Mouse (Mus musculus) kidney, postnatal 0 days (tissue): Measurements from ENCODE around the gene Olfr410. TPM values are rescaled to one million over a fixed set of nuclear protein-coding genes. Genes with fewer than 3 reads are reported as not detected.

ENCODE experiments used
- ATAC-seq: fragments of 200-750 bp; cut with Nextera tagmentation; replicated peaks from 2 replicates; pipeline ENCODE4 v1.8.0; 2017; ENCODE audit warnings: low read depth, moderate number of reproducible peaks, moderate TSS enrichment, moderate library complexity; ENCODE audit not compliant: low FRiP score
- DNase-seq: peaks from one replicate; pipeline ENCODE4 v3.0.0-alpha.2; 2016; ENCODE audit warnings: low spot score
- H3K27ac ChIP-seq: fragments of 300-500 bp; sonication (generic); 2 replicates; pipeline ENCODE4 v1.5.1; 2014; ENCODE audit warnings: mild to moderate bottlenecking
- H3K27me3 ChIP-seq: fragments of 300-500 bp; sonication (generic); 2 replicates; pipeline ENCODE4 v1.6.1; 2014; ENCODE audit warnings: low read length, mixed read lengths; ENCODE audit not compliant: insufficient read depth
- H3K36me3 ChIP-seq: fragments of 300-500 bp; sonication (generic); 2 replicates; pipeline ENCODE4 v1.6.1; 2014; ENCODE audit warnings: low read length, mixed read lengths; ENCODE audit not compliant: insufficient read depth
- H3K4me1 ChIP-seq: fragments of 300-500 bp; sonication (generic); replicated peaks from 2 replicates; pipeline ENCODE4 v1.6.1; 2014; ENCODE audit warnings: antibody characterized with exemption, low read length, mixed read lengths; ENCODE audit not compliant: insufficient read depth
- H3K4me2 ChIP-seq: fragments of 300-500 bp; sonication (generic); 2 replicates; pipeline ENCODE4 v1.6.1; 2014; ENCODE audit warnings: mild to moderate bottlenecking, low read length, moderate library complexity, mixed read lengths
- H3K4me3 ChIP-seq: fragments of 300-500 bp; sonication (generic); replicated peaks from 2 replicates; pipeline ENCODE4 v1.5.1; 2014; ENCODE audit warnings: low read depth, low read length
- H3K9ac ChIP-seq: fragments of 300-500 bp; sonication (generic); 2 replicates; pipeline ENCODE4 v1.6.1; 2014; ENCODE audit warnings: low read depth, low read length
- H3K9me3 ChIP-seq: fragments of 300-500 bp; sonication (generic); replicated peaks from 2 replicates; pipeline ENCODE4 v1.6.1; 2016; ENCODE audit warnings: low read length, inconsistent platforms, mixed read lengths
- CTCF ChIP-seq: IDR thresholded peaks from 2 replicates; pipeline ENCODE4 v1.5.1; 2016; ENCODE audit warnings: antibody characterized with exemption, low read depth, mild to moderate bottlenecking, moderate library complexity
- WGBS: fragments of 180-500 bp; shearing (Covaris S2); extraction: QIAGEN DNeasy Blood & Tissue Kit; methylation state at CpG from one replicate; pipeline ENCODE4 v1.1.7; 2014; 5-methylcytosine and 5-hydroxymethylcytosine counted together
- polyA plus RNA-seq: library from polyadenylated mRNA; unstranded; fragments of >200 nt; fragmentation: Nextera tagmentation; extraction: Ambion mirVana; gene quantifications from 2 replicates; pipeline ENCODE4 v1.2.1, GENCODE M21; 2015

Olfr410 gene
- not detected in 2 replicates for polyA plus RNA-seq

DNA sequence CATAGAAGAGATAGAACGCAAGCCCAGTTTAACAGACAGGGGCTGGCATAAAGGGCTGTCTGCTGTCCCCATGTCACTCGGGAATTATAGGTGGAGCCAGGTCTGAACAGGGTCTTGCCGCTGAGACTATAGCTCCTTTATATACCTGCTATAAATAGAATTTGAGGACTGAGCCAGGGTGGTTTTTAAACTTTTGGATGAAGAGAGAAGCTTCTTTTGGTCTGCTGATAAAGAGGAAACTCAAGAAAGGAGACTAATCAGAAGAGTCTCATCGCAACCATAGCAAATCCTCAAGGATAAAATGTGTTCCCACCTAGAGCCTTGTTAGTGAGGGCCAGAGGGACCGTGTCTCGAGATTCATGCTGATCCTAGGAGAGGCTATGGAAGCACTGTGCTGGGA lies at the start of gene Olfr410:
Gene Olfr410 (minus strand): TSS at position 101 of the 400 bp plus-strand sequence.
- DNase-seq (no peak), ATAC-seq (no peak)
- Histone ChIP-seq H3K27me3 (no peaks in the 10 kb centered on the region), H3K27ac (no peak within 1 kb of the TSS), H3K9ac (no peak within 1 kb of the TSS), H3K4me1 (no peaks in the 10 kb centered on the region), H3K36me3 (no peaks in the 10 kb centered on the region), H3K9me3 (no peaks in the 10 kb centered on the region), H3K4me3 (no peak within 1 kb of the TSS), H3K4me2 (no peak within 1 kb of the TSS)
- TF ChIP-seq CTCF, result no peak
- 86% methylated on average over 6 of the region's 6 CpGs for WGBS

GRCm38 (mm10) chr11:74387203-74387602 lies 49.4 kb upstream of the Olfr410 start:
- H3K4me3 ChIP-seq, result no peak overlapping the region
- no peak for TF ChIP-seq CTCF
- H3K36me3 ChIP-seq, result no peaks in the 10 kb centered on the region
- DNase-seq (no peak), ATAC-seq (no peak)
- H3K9ac ChIP-seq, result no peak overlapping the region
- no peaks in the 10 kb centered on the region for H3K4me1 ChIP-seq
- 72% methylated on average over 5 of the region's 5 CpGs for WGBS
- H3K27me3 ChIP-seq, result no peaks in the 10 kb centered on the region
- no peaks in the 10 kb centered on the region for H3K9me3 ChIP-seq
- no peak overlapping the region for H3K4me2 ChIP-seq
- no peak overlapping the region for H3K27ac ChIP-seq

DNA sequence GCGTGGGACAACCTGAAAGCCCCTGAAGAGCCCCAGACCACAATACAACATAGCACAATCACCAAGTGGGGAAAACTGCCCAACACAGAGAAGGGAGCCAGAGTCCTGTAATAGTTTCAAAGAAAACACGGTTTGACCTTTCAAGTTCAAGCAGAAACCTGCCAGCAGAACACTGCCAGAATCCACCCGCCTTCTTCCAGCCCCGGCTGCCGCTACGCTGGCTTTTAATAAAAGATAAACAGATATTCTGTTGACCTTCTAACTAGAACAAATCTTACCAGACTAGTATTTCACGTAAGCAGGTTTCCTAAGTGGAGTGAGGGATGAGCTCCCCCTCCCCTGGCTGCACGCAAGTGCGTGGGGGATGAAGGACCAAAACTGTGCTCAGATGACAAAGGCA lies 47.8 kb upstream of the Olfr410 start:
- 45% methylated on average over 9 of the region's 9 CpGs for WGBS
- H3K27ac ChIP-seq, result no peak overlapping the region
- ATAC-seq, result no peak
- DNase-seq, result no peak
- no peak overlapping the region for H3K4me3 ChIP-seq
- H3K9ac ChIP-seq, result no peak overlapping the region
- no peaks in the 10 kb centered on the region for H3K27me3 ChIP-seq
- no peak for TF ChIP-seq CTCF
- no peak overlapping the region for H3K4me2 ChIP-seq
- H3K4me1 ChIP-seq, result no peaks in the 10 kb centered on the region
- H3K9me3 ChIP-seq, result no peaks in the 10 kb centered on the region
- H3K36me3 ChIP-seq, result no peaks in the 10 kb centered on the region

- 44% methylated on average over 4 of the region's 4 CpGs for WGBS
- Histone ChIP-seq H3K27me3 (no peaks in the 10 kb centered on the region), H3K4me1 (no peaks in the 10 kb centered on the region), H3K4me2 (no peak overlapping the region), H3K9ac (no peak overlapping the region), H3K9me3 (no peaks in the 10 kb centered on the region), H3K36me3 (no peaks in the 10 kb centered on the region), H3K27ac (no peak overlapping the region), H3K4me3 (no peak overlapping the region)
- no peak for ATAC-seq
- DNase-seq, result no peak
- TF ChIP-seq CTCF, result no peak
These were observed 41.5 kb upstream of the Olfr410 start for GRCm38 (mm10) chr11:74379166-74379873.

- no peaks in the 10 kb centered on the region for H3K27me3 ChIP-seq
- no peak; the same call in 1 of the 2 replicates for ATAC-seq
- TF ChIP-seq CTCF, result peak; percentile 80
- DNase-seq, result peak; percentile 71
- H3K36me3 ChIP-seq, result no peaks in the 10 kb centered on the region
- no peaks in the 10 kb centered on the region for H3K9me3 ChIP-seq
- 71% methylated on average over 3 of the region's 3 CpGs for WGBS
- H3K9ac ChIP-seq, result no peak overlapping the region
- no peak overlapping the region for H3K27ac ChIP-seq
- H3K4me2 ChIP-seq, result no peak overlapping the region
- H3K4me1 ChIP-seq, result no peaks in the 10 kb centered on the region
- no peak overlapping the region for H3K4me3 ChIP-seq
These were observed 39.0 kb upstream of the Olfr410 start for GRCm38 (mm10) chr11:74376847-74377246.

- H3K4me3 ChIP-seq, result no peak overlapping the region
- no peaks in the 10 kb centered on the region for H3K4me1 ChIP-seq
- 13% methylated on average over 22 of the region's 22 CpGs for WGBS
- DNase-seq, result peak; percentile 86
- no peak overlapping the region for H3K4me2 ChIP-seq
- H3K9me3 ChIP-seq, result no peaks in the 10 kb centered on the region
- no peak overlapping the region for H3K27ac ChIP-seq
- peak; percentile 87 for TF ChIP-seq CTCF
- H3K27me3 ChIP-seq, result no peaks in the 10 kb centered on the region
- H3K9ac ChIP-seq, result no peak overlapping the region
- no peaks in the 10 kb centered on the region for H3K36me3 ChIP-seq
- ATAC-seq, result no peak; the same call in 1 of the 2 replicates
These were observed 33.7 kb upstream of the Olfr410 start for GRCm38 (mm10) chr11:74371393-74372100.
